Mouse (Mus musculus) embryonic stem cell, embryonic (primary cell): ENCODE measurements at regions not wholly inside any gene's neighbourhood (a gene's known extent, or its start where the extent isn't known, plus 50 kb on each side); places are given as distances from the start of the nearest gene placed in this dataset.

Experiments
- CTCF ChIA-PET, 4 experiments: fragments of 300-600 bp in 2 of 4; fragments of 350-600 bp in 2 of 4; sonication (Branson Sonifier 250); formaldehyde crosslinking; loops; one replicate each; lab custom pipeline; 2022; ENCODE audit warnings: inconsistent platforms in 2 of 4; lab: Charles Lee
- POLR2A ChIA-PET, 4 experiments: fragments of 300-600 bp in 2 of 4; fragments of 350-600 bp in 2 of 4; sonication (Branson Sonifier 250); formaldehyde crosslinking; loops; one replicate each; lab custom pipeline; 2022; ENCODE audit warnings: antibody characterized with exemption in 4 of 4, inconsistent platforms in 1 of 4; lab: Charles Lee

GRCm38 (mm10) chr4:38749281-38749680, 700.8 kb upstream of the 1700009N14Rik start:
- POLR2A ChIA-PET = no interaction called here
- CTCF ChIA-PET = no interaction called here

- ChIA-PET POLR2A (no interaction called here), CTCF (no interaction called here)
Observed at GRCm38 (mm10) chr4:38785016-38785415, 665.1 kb upstream of the 1700009N14Rik start.

- ChIA-PET POLR2A (no interaction called here), CTCF (no interaction called here)
Observed at GRCm38 (mm10) chr4:38825133-38825532, 625.0 kb upstream of the 1700009N14Rik start.

- POLR2A ChIA-PET = no interaction called here
- CTCF ChIA-PET = no interaction called here
Observed at GRCm38 (mm10) chr4:38848261-38848660, 601.8 kb upstream of the 1700009N14Rik start.

- POLR2A ChIA-PET = no interaction called here
- CTCF ChIA-PET = no interaction called here
Observed at GRCm38 (mm10) chr4:38854349-38854748, 595.7 kb upstream of the 1700009N14Rik start.

GRCm38 (mm10) chr4:38900565-38900964, 549.5 kb upstream of the 1700009N14Rik start:
- CTCF ChIA-PET = no interaction called here
- POLR2A ChIA-PET = no interaction called here

GRCm38 (mm10) chr4:38926831-38927230, 523.3 kb upstream of the 1700009N14Rik start:
- ChIA-PET POLR2A (no interaction called here), CTCF (no interaction called here)

- ChIA-PET POLR2A (no interaction called here), CTCF (no interaction called here)
Observed at GRCm38 (mm10) chr4:38953633-38954032, 496.5 kb upstream of the 1700009N14Rik start.

- CTCF ChIA-PET = interaction anchor here in 1 of 4 experiments (0.6 kb wide), 1 partner anchor 10 kb away, joined by 7 read pairs; no protein-coding TSS in a partner anchor
Observed at GRCm38 (mm10) chr4:38995161-38995560, 454.9 kb upstream of the 1700009N14Rik start.

More at GRCm38 (mm10) chr4:38995161-38995560, 454.9 kb upstream of the 1700009N14Rik start:
- POLR2A ChIA-PET = no interaction called here
